Mouse (Mus musculus): ENCODE measurements around the gene Slc35a1. TPM values are rescaled to one million over a fixed set of nuclear protein-coding genes. Genes with fewer than 3 reads are reported as not detected.
A peak's percentile ranks its signal among the peaks of the same experiment; 100 is the strongest.
"Not testable (repeated sequence)": the region's sequence is repeated elsewhere in the genome, so short reads cannot be mapped to it uniquely, and the experiment has no call there.

Slc35a1 gene
- 50.4 and 52.7 TPM in 2 replicates for polyA plus RNA-seq (2015; fragmentation: Nextera tagmentation; extraction: Ambion mirVana)

DNA sequence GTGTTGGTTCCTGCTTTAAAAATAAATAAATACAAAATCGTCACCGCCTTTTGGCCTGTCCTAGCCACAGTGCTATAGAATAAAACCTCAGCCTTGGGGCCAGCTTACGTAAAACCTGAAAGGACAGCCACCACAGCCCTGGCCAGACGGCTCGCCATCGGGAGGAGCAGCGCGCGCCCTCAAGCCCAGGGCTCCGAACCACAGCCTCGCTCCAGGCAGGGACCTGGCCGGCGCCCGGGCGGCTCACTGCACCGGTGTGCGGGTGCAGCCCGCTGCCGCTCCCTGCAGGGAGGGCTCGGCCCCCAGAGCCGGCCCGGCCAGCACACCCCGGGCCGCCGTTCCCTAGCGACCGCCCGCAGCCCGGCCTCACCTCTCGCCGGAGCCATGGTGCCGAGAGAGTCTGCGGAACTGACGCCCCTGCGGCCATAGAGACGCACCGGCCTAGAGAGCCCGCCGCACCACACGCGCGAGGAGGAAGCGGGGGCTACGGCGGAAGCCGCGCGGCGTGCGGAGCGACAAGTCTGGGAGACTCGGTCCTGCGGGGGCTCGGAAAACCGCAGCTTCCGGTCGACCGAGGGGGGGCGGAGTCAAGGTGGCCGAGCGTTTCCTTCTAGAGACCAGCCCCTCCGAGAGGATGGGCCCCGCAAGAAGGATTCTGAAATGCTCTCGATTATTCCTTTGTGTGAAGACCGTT lies at the start of gene Slc35a1:
Slc35a1 (minus strand) TSS at position 565 of the 694 bp plus-strand sequence.
- Histone ChIP-seq H3K9ac (peak within 1 kb of the TSS; percentile 100), H3K27me3 (replicated peaks) (no peaks in the 10 kb centered on the region), H3K27ac (peak within 1 kb of the TSS; percentile 99), H3K4me3 (peak within 1 kb of the TSS; percentile 99), H3K4me2 (peak within 1 kb of the TSS; percentile 47), H3K9me3 (no peaks in the 10 kb centered on the region), H3K36me3 (replicated peaks) (0 out of 2 replicates have a peak, but pooled peaks cover 3% of the 10 kb centered on the region), H3K4me1 (peaks cover 18% of the 10 kb centered on the region)
- ATAC-seq (replicated peaks) = peak; percentile 99
- WGBS = under 1% methylated on average over 65 of the region's 65 CpGs

DNA sequence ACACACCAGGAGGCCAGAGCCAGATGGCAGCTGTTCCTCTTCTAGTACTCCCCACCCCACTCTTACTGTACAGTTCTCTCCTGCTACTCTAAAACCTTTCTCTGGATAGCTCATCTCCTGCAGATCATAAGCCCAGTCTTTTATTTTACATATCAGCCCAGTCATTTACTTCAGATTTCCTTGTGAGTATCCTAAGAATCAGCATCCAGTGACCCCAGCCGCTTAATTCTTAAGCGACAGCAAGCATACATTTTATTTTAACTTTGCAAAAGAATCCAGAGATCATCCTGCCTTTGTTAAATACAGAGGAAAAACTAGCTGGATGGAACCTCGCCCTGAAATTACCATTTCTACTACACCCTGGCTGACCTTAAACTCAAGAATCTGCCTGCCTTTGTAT lies 47.2 kb upstream of the Slc35a1 start:
- ATAC-seq (replicated peaks) = no peak
- Histone ChIP-seq H3K4me2 (no peak overlapping the region), H3K4me1 (peaks cover 8% of the 10 kb centered on the region; the same call in 1 of the 2 replicates), H3K27ac (no peak overlapping the region), H3K36me3 (replicated peaks) (no peaks in the 10 kb centered on the region), H3K9me3 (no peaks in the 10 kb centered on the region), H3K9ac (no peak overlapping the region), H3K27me3 (replicated peaks) (no peaks in the 10 kb centered on the region), H3K4me3 (no peak overlapping the region)
- 78% methylated on average over 3 of the region's 3 CpGs for WGBS

DNA sequence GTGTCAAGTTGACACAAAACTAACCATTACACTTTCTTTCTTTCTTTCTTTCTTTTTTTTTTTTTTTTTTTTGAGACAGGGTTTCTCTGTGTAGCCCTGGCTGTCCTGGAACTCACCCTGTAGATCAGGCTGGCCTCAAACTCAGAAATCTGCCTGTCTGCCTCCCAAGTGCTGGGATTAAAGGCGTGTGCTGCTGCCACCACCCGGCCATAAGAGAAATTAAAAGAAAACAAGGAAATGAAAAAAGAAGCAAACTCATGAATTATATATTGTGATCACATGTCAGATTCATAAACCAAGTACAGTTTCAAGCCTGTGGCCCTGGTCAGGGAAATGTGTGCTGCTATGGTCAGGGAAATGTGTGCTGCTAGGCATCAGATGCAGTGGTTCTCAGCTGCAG lies 46.2 kb upstream of the Slc35a1 start:
- not testable (repeated sequence) for H3K4me1 ChIP-seq; H3K27me3 ChIP-seq (replicated peaks); H3K36me3 ChIP-seq (replicated peaks); H3K4me3 ChIP-seq; H3K4me2 ChIP-seq; ATAC-seq (replicated peaks); H3K9ac ChIP-seq; H3K27ac ChIP-seq; H3K9me3 ChIP-seq
- WGBS = 28% methylated on average over 2 of the region's 2 CpGs

DNA sequence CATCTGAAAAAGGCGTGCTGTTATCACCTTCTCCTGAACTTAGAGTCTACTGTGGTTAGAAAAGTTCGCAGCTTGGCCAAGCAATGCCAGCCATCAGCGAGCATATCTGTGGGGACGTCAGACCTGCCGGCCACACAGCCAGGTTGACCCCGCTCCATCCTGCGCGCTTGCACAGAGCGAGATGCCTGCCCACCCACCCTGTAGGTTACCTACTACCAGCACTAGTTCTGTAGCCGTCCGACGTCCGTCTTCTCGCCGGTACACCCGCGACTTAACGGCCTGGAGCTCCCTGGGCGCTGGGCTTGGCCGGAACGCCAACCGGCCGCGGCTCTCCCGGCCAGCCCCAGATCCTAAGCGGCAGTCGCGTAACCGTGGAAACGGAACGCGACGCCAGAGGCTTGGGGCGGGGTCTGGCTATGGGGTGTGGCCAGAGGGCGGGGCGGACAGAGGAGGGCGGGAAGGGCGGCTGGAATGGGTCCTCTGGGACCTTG lies 42.7 kb upstream of the Slc35a1 start, which contains the start of gene Cfap206:
Cfap206 (minus strand) TSS at position 356 of the 491 bp plus-strand sequence.
- H3K27ac ChIP-seq = no peak within 1 kb of the TSS
- WGBS = under 1% methylated on average over 36 of the region's 38 CpGs
- ATAC-seq (replicated peaks) = peak; percentile 95

DNA sequence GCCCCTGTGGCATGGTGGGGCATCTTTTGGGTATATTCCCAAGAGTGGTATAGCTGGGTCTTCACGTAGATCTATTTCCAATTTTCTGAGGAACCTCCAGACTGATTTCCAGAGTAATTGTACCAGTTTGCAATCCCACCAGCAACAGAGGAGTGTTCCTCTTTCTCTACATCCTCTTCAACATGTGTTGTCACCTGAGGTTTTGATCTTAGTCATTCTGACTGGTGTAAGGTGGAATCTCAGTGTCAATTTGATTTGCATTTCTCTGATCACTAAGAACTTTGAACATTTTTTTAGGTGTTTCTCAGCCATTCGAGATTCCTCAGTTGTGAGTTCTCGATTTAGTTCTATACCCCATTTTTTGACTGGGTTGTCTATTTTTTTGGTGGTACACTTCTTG lies 38.5 kb upstream of the Slc35a1 start:
- not testable (repeated sequence) for H3K9ac ChIP-seq; ATAC-seq (replicated peaks); H3K4me1 ChIP-seq; H3K36me3 ChIP-seq (replicated peaks); H3K4me2 ChIP-seq; H3K27me3 ChIP-seq (replicated peaks); H3K27ac ChIP-seq; H3K4me3 ChIP-seq; H3K9me3 ChIP-seq
- 89% methylated on average over 3 of the region's 3 CpGs for WGBS

More for the DNA sequence above, 42.7 kb upstream of the Slc35a1 start, which contains the start of gene Cfap206:
- Histone ChIP-seq H3K9me3 (no peaks in the 10 kb centered on the region), H3K9ac (peak within 1 kb of the TSS; percentile 50), H3K4me2 (peak within 1 kb of the TSS; percentile 94), H3K4me3 (peak within 1 kb of the TSS; percentile 56), H3K27me3 (replicated peaks) (no peaks in the 10 kb centered on the region), H3K4me1 (peaks cover 8% of the 10 kb centered on the region; the same call in 1 of the 2 replicates), H3K36me3 (replicated peaks) (no peaks in the 10 kb centered on the region)

DNA sequence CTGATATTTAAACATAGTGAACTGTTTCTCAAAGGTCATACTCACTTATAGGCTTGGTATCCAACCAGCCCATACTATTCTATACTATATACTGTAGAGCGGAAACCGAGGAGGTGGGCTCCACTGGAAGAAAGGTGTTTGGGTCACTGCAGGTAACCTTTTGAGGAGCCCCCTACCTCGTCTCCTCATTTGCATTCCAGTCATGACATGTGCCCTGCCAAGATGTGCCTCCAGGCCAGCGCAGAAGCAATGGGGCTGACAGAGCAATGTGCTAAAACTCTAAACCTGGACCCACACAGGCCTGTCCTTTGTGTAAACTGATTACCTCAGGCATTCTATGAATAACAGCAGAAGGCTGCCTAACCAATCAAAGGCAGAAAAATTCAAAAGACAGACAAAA lies 37.1 kb upstream of the Slc35a1 start:
- Histone ChIP-seq H3K36me3 (replicated peaks) (no peaks in the 10 kb centered on the region), H3K27me3 (replicated peaks) (no peaks in the 10 kb centered on the region), H3K9ac (no peak overlapping the region), H3K27ac (no peak overlapping the region), H3K4me3 (no peak overlapping the region), H3K4me2 (no peak overlapping the region), H3K9me3 (no peaks in the 10 kb centered on the region), H3K4me1 (no peaks in the 10 kb centered on the region)
- no peak for ATAC-seq (replicated peaks)
- 57% methylated on average over 4 of the region's 4 CpGs for WGBS

DNA sequence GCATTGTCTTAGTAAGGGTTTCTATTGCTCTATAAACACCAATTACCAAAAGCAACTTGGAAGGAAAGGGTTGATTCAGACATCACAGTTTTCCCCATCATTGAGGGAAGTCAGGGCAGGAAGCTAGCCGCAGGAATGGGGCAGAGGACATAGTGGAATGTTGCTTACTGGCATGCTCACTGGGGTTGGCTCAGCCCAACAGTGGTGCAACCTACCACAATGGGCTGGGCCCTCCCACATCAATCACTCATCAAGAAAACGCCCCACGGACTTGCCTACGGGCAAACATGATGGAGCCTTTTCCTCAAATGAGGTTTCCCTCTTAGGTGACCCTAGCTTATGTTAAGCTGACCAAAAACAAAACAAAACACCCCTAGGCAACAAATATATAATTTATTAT lies 35.9 kb upstream of the Slc35a1 start:
- no peak overlapping the region for H3K4me2 ChIP-seq
- H3K4me1 ChIP-seq = no peaks in the 10 kb centered on the region
- H3K27ac ChIP-seq = no peak overlapping the region
- H3K9ac ChIP-seq = no peak overlapping the region
- no peak overlapping the region for H3K4me3 ChIP-seq
- no peaks in the 10 kb centered on the region for H3K9me3 ChIP-seq
- no peaks in the 10 kb centered on the region for H3K27me3 ChIP-seq (replicated peaks)
- no peaks in the 10 kb centered on the region for H3K36me3 ChIP-seq (replicated peaks)
- 76% methylated on average over 4 of the region's 4 CpGs for WGBS
- ATAC-seq (replicated peaks) = no peak

DNA sequence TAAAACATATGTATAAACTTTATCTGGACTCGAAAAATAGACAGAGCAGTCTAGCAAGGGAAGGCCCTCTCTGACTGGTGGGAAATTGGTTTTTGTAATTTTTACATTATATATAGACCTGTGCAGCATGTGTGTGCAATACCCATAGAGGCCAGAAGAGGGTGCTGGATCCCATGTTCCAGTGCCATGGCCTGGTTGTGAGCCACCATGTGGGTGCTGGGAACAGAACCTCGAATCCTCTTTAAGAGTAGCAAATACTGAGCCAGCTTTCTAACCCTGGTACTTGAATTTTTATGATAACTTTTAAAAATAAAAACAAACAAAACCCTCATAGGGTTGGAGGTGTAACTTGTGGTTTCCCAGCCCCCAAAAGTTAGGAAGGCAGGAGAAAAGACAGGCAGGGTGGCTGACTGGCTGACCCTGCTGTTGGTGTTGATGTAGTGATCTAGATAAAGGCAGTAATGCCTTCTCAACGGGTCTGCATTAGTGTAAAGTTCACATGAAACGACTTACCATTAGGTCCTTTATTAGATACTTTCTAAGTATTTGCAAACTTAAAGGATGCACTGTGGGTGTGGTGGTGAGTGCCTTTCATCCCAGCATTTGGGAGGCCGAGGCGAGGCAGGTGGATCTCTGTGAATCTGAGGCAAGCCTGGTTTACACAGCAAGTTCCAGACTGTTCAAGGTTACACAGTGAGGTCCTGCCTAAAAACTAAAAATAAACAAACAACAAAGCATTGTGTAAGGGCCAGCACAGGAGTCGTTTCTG lies 33.1 kb upstream of the Slc35a1 start:
- WGBS = 91% methylated on average over 7 of the region's 7 CpGs
- no peak for ATAC-seq (replicated peaks)

DNA sequence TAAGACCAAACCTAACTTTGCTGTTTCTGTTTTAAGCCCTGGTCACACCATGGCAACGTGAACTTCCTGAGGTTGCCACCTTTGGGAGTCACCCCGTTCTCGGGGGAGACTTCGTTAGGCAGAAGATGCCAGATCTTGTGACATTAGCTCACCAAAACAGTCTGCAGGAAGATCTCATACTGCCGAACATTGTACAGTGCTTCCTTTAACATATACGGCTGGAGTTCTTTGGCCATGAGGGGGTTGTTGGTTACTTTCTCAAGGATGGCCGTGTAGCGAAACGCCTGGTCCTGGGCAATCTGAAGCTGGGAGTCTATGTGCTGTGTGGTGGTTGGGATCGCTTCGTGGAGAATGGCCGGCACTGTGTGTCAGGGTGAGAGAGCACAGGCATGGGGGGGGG lies 32.2 kb upstream of the Slc35a1 start:
- H3K4me1 ChIP-seq = no peaks in the 10 kb centered on the region
- no peak for ATAC-seq (replicated peaks)
- H3K4me2 ChIP-seq = no peak overlapping the region
- no peak overlapping the region for H3K4me3 ChIP-seq
- H3K9ac ChIP-seq = no peak overlapping the region
- H3K27ac ChIP-seq = no peak overlapping the region
- H3K9me3 ChIP-seq = no peaks in the 10 kb centered on the region
- no peaks in the 10 kb centered on the region for H3K27me3 ChIP-seq (replicated peaks)
- WGBS = 96% methylated on average over 12 of the region's 12 CpGs
- H3K36me3 ChIP-seq (replicated peaks) = no peaks in the 10 kb centered on the region

More for the DNA sequence above, 33.1 kb upstream of the Slc35a1 start:
- Histone ChIP-seq H3K27ac (no peak overlapping the region), H3K4me3 (no peak overlapping the region), H3K4me1 (no peaks in the 10 kb centered on the region), H3K27me3 (replicated peaks) (no peaks in the 10 kb centered on the region), H3K9me3 (no peaks in the 10 kb centered on the region), H3K36me3 (replicated peaks) (no peaks in the 10 kb centered on the region), H3K4me2 (no peak overlapping the region), H3K9ac (no peak overlapping the region)

DNA sequence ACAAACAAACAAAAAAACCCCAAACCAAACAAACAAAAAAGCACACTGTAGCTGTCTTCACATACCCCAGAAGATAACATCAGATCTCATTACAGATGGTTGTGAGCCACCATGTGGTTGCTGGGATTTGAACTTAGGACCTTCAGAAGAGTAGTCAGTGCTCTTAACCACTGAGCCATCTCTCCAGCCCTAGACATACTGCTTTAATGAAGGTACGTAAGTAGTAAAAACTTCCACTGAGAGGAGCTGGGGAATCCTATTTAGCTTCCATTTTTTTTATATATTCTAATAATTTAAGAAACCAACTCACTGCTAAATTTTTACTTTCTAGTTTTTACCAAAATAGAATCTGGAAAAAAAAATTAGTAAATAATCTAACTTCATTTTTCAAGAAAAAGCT lies 27.8 kb upstream of the Slc35a1 start:
- 100% methylated on average over 1 of the region's 1 CpGs for WGBS
- H3K4me3 ChIP-seq = no peak overlapping the region
- H3K27ac ChIP-seq = no peak overlapping the region
- no peaks in the 10 kb centered on the region for H3K9me3 ChIP-seq
- ATAC-seq (replicated peaks) = no peak
- H3K27me3 ChIP-seq (replicated peaks) = no peaks in the 10 kb centered on the region
- no peak overlapping the region for H3K9ac ChIP-seq
- H3K36me3 ChIP-seq (replicated peaks) = no peaks in the 10 kb centered on the region
- H3K4me2 ChIP-seq = no peak overlapping the region
- H3K4me1 ChIP-seq = no peaks in the 10 kb centered on the region

DNA sequence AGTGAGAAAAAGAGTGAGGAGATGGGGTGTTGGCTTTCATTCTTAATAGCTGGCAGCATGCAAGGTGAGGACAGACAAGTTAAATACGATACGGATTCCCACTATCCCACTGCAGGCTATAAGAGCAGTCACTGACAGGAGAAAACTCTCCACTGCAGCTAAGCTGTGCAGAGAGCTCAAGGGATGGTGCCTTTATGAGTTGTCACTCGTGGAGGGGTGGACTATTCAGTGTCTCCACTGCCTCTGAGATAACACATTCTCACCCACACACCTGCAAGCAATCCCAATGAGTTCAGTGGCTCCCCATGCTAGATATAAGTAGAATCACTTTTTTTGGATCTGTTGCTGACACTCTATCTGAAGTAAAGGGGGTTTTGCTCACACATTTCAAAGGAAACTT lies 20.9 kb upstream of the Slc35a1 start:
- Histone ChIP-seq H3K9ac (no peak overlapping the region), H3K36me3 (replicated peaks) (no peaks in the 10 kb centered on the region), H3K4me3 (no peak overlapping the region), H3K9me3 (no peaks in the 10 kb centered on the region), H3K27ac (no peak overlapping the region), H3K4me1 (no peaks in the 10 kb centered on the region), H3K27me3 (replicated peaks) (no peaks in the 10 kb centered on the region), H3K4me2 (no peak overlapping the region)
- no peak for ATAC-seq (replicated peaks)
- 92% methylated on average over 3 of the region's 3 CpGs for WGBS

DNA sequence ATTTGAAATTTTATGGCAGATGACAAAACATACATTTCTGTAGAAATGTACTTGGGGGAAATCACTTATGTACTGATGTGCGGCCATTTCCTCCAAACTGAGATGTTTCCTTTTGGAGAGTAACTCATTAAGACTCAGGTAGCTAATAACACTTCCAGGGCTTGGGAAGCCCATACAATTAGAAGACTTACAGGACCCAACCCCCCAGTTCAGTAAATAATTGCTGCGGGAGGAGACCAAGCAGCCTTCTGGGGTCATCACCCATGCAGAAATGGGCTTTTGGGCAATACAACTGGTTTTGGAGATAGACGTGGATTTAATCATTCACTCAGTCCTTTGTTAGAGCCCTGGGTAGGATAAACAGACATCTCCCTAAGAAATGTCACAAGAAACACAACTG lies 20.0 kb upstream of the Slc35a1 start:
- ATAC-seq (replicated peaks) = no peak

More for the DNA sequence above, 20.0 kb upstream of the Slc35a1 start:
- Histone ChIP-seq H3K4me2 (no peak overlapping the region), H3K36me3 (replicated peaks) (no peaks in the 10 kb centered on the region), H3K4me1 (no peaks in the 10 kb centered on the region), H3K4me3 (no peak overlapping the region), H3K27ac (no peak overlapping the region), H3K27me3 (replicated peaks) (no peaks in the 10 kb centered on the region), H3K9me3 (no peaks in the 10 kb centered on the region), H3K9ac (no peak overlapping the region)
- WGBS = 81% methylated on average over 3 of the region's 3 CpGs

Measured in midbrain, embryonic 15.5 days (tissue).